Mouse (Mus musculus) fat pad, adult 2 months (tissue): ENCODE data around the gene Olfr228.
"Not testable (repeated sequence)": the region's sequence is repeated elsewhere in the genome, so short reads cannot be mapped to it uniquely, and the experiment has no call there.

Source experiments
- DNase-seq: peaks from one replicate; pipeline ENCODE4 v3.0.0-alpha.2; 2011; ENCODE audit warnings: low read depth, low spot score; ENCODE audit errors: extremely low read depth

Olfr228 gene

GRCm38 (mm10) chr2:86487286-86487685 lies at the start of gene Olfr228:
Gene Olfr228 (minus strand): TSS chr2:86487386.
- DNase-seq, result no peak

DNA sequence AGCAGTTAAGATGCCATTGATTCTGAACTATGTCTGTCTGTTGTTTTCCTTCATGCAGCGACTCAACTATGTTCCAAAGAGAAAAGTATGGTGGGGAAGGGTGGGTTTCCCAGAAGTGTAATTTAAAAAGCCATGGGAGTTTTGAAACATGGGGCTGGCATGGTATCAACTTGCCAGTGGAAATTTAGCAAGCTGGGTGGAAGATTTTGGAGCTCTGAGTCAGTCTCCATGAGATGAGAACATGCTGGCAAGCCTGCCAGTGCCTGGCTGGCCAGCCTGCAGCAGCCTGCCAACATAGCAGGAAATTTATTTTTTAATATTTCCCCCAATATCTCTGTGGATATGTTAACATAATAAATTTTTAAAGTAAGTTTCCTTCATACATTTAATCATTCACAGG lies 43.8 kb upstream of the Olfr228 start:
- DNase-seq, result no peak

DNA sequence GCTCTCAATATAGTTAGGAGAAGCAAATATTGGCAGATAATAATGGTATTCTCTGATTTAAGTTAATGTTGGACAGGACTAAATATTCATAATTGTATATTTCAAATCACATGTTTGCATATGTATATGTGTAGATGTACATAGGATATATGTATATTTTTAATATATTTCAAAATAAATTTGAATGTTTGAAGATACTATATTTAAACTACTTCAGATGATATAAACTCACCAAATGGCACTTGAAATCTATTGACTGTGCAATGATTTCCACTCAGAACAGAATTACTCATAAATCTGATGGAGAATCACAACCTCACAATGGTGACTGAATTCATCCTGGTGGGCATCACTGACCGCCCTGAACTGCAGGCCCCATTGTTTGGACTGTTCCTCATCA lies 21.0 kb upstream of the Olfr228 start, which contains the start of gene Olfr1076:
Gene Olfr1076 (plus strand): TSS at position 301 of the 400 bp plus-strand sequence.
- DNase-seq, result no peak

- no peak for DNase-seq
Observed at GRCm38 (mm10) chr2:86464442-86465109, 22.6 kb downstream of the Olfr228 start.

DNA sequence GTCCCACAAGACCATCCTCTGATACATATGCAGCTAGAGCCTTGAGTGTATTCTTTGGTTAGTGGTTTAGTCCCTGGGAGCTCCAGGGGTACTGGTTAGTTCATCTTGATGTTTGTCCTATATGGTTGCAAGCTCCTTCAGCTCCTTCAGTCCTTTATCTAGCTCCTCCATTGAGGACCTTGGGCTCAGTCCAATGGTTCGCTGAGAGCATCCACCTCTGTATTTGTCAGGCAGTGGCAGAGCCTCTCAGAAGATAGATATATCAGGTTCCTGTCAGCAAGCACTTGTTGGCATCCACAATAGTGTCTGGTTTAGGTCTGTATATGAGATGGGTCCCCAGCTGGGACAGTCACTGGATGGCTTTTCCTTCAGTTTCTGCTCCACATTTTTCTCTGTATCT lies 26.8 kb downstream of the Olfr228 start:
- no peak for DNase-seq

GRCm38 (mm10) chr2:86456169-86456568 lies 31.0 kb downstream of the Olfr228 start, which contains the start of gene Olfr1066:
Gene Olfr1066 (minus strand): TSS chr2:86456269.
- DNase-seq, result no peak

- not testable (repeated sequence) for DNase-seq
Observed at GRCm38 (mm10) chr2:86450491-86450890, 36.7 kb downstream of the Olfr228 start, which contains the start of gene Olfr1065. Gene Olfr1065 (minus strand): TSS chr2:86450591.

DNA sequence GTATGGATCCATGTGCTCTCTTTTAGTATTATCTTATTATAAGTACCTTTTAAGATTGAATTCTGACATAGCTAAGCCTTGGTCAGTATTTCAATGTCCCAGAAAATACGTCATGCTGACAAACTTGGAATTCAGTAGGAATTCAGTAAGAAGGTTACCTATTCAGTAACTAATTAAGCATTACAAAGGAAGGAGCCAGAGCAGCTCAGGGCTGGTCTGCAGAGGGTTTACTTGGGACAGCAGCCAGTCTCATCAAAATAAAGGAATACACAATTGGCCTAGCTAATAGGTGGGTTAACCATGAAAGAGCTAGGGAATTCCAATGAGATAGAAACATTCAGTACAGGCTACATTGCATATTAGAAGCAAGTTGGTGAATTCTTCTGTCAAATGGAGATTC lies 45.1 kb downstream of the Olfr228 start:
- DNase-seq, result not testable (repeated sequence)
